Mouse (Mus musculus) CH12.LX (cell line): Measurements from ENCODE around the gene Zbtb22. TPM values are rescaled to one million over a fixed set of nuclear protein-coding genes. Genes with fewer than 3 reads are reported as not detected.
A peak's percentile ranks its signal among the peaks of the same experiment; 100 is the strongest.

Source experiments
- DNase-seq: peaks from one replicate; pipeline ENCODE4 v3.0.0-alpha.2; 2013; ENCODE audit errors: extremely low read depth
- H3K27ac ChIP-seq: 2 replicates; pipeline ENCODE4 v1.5.1; 2012; ENCODE audit warnings: low read depth, mild to moderate bottlenecking, control low read depth, moderate library complexity; ENCODE audit not compliant: insufficient read depth
- H3K27me3 ChIP-seq: replicated peaks from 2 replicates; pipeline ENCODE3; 2012; ENCODE audit warnings: inconsistent platforms
- H3K36me3 ChIP-seq, 2 experiments: replicated peaks in 1 of 2; 2 replicates each; pipeline versions ENCODE3 to v1.6.1; 2012; ENCODE audit warnings: inconsistent platforms in 1 of 2, low read length in 1 of 2, mild to moderate bottlenecking in 1 of 2, mixed read lengths in 1 of 2, moderate library complexity in 1 of 2; ENCODE audit not compliant: control insufficient read depth in 1 of 2, insufficient read depth in 1 of 2
- H3K4me1 ChIP-seq, 2 experiments: 2 replicates each; pipeline ENCODE4 v1.6.1; 2012; ENCODE audit warnings: inconsistent platforms in 1 of 2, moderate library complexity in 1 of 2; ENCODE audit not compliant: insufficient read depth in 2 of 2, control insufficient read depth in 1 of 2
- H3K4me2 ChIP-seq: 2 replicates; pipeline ENCODE4 v1.6.1; 2012; ENCODE audit warnings: low read depth, mild to moderate bottlenecking, control low read depth; ENCODE audit not compliant: poor library complexity, insufficient read depth, severe bottlenecking
- H3K4me3 ChIP-seq, 3 experiments: fragments of 150-350 bp in 1 of 3; sonication (generic) in 1 of 3; replicated peaks in 1 of 3; 2 replicates each; pipeline versions ENCODE3 to v1.5.1; 2011 to 2012; ENCODE audit warnings: low read depth in 2 of 3, low read length in 2 of 3, mild to moderate bottlenecking in 2 of 3, moderate library complexity in 2 of 3, control low read depth in 1 of 3, improper control_type of control experiment in 1 of 3, inconsistent platforms in 1 of 3, mixed read lengths in 1 of 3; ENCODE audit not compliant: poor library complexity in 1 of 3
- H3K79me2 ChIP-seq: replicated peaks from 2 replicates; pipeline ENCODE4 v1.6.1; 2012; ENCODE audit warnings: mild to moderate bottlenecking, moderate library complexity; ENCODE audit not compliant: control insufficient read depth, poor library complexity, insufficient read depth, severe bottlenecking; ENCODE audit errors: extremely low read depth
- H3K9ac ChIP-seq: 2 replicates; pipeline ENCODE4 v1.6.1; 2012; ENCODE audit warnings: low read depth, mild to moderate bottlenecking, control low read depth, moderate library complexity; ENCODE audit not compliant: insufficient read depth
- H3K9me3 ChIP-seq: replicated peaks from 2 replicates; pipeline ENCODE3; 2012; ENCODE audit warnings: low read length, inconsistent platforms, mixed read lengths
- CHD2 ChIP-seq: IDR thresholded peaks from 2 replicates; pipeline ENCODE4 v1.6.1; 2011; ENCODE audit warnings: low read length, improper control_type of control experiment
- CTCF ChIP-seq, 2 experiments: IDR thresholded peaks in 1 of 2; conservative IDR thresholded peaks in 1 of 2; 2 replicates each; pipeline ENCODE4 v1.5.1; 2011 to 2012; ENCODE audit warnings: low read depth in 2 of 2, low read length in 2 of 2, improper control_type of control experiment in 1 of 2, inconsistent platforms in 1 of 2, mild to moderate bottlenecking in 1 of 2, moderate library complexity in 1 of 2
- EP300 ChIP-seq: IDR thresholded peaks from 2 replicates; pipeline ENCODE4 v1.6.1; 2011; ENCODE audit warnings: low read length, improper control_type of control experiment
- GABPA ChIP-seq: IDR thresholded peaks from 2 replicates; pipeline ENCODE4 v1.6.1; 2012; ENCODE audit warnings: low read depth, low read length, improper control_type of control experiment, inconsistent platforms; ENCODE audit not compliant: insufficient replicate concordance
- HCFC1 ChIP-seq: IDR thresholded peaks from 2 replicates; pipeline ENCODE4 v1.6.1; 2012; ENCODE audit warnings: low read depth, mild to moderate bottlenecking, inconsistent platforms, low read length, improper control_type of control experiment
- JUND ChIP-seq: conservative IDR thresholded peaks from 2 replicates; pipeline ENCODE4 v1.6.1; 2011; ENCODE audit warnings: low read depth, low read length, improper control_type of control experiment
- MAFK ChIP-seq: IDR thresholded peaks from 2 replicates; pipeline ENCODE4 v1.6.1; 2011; ENCODE audit warnings: low read length, improper control_type of control experiment; ENCODE audit not compliant: insufficient replicate concordance
- MAX ChIP-seq: IDR thresholded peaks from 2 replicates; pipeline ENCODE4 v1.6.1; 2011; ENCODE audit warnings: low read length, improper control_type of control experiment
- MAZ ChIP-seq: IDR thresholded peaks from 2 replicates; pipeline ENCODE4 v1.6.1; 2012; ENCODE audit warnings: low read depth, mild to moderate bottlenecking, inconsistent platforms, low read length, improper control_type of control experiment, moderate library complexity
- MYC ChIP-seq: IDR thresholded peaks from 2 replicates; pipeline ENCODE4 v1.6.1; 2011; ENCODE audit warnings: low read depth, mild to moderate bottlenecking, improper control_type of control experiment, low read length
- NELFE ChIP-seq: IDR thresholded peaks from 2 replicates; pipeline ENCODE4 v1.6.1; 2011; ENCODE audit warnings: low read depth, low read length, improper control_type of control experiment
- NRF1 ChIP-seq: IDR thresholded peaks from 2 replicates; pipeline ENCODE4 v1.6.1; 2014; ENCODE audit warnings: low read depth, mild to moderate bottlenecking, inconsistent platforms, low read length, improper control_type of control experiment, moderate library complexity
- POLR2A ChIP-seq: IDR thresholded peaks from 2 replicates; pipeline ENCODE4 v1.6.1; 2011; ENCODE audit warnings: low read depth, mild to moderate bottlenecking, improper control_type of control experiment, low read length
- POLR2AphosphoS2 ChIP-seq: IDR thresholded peaks from 2 replicates; pipeline ENCODE4 v1.6.1; 2011; ENCODE audit warnings: low read depth, low read length, improper control_type of control experiment
- RAD21 ChIP-seq: IDR thresholded peaks from 2 replicates; pipeline ENCODE4 v1.6.1; 2011; ENCODE audit warnings: low read depth, mild to moderate bottlenecking, low read length, improper control_type of control experiment, moderate library complexity
- SIN3A ChIP-seq: IDR thresholded peaks from 2 replicates; pipeline ENCODE4 v1.6.1; 2012; ENCODE audit warnings: low read length, improper control_type of control experiment, inconsistent platforms
- SMC3 ChIP-seq: IDR thresholded peaks from 2 replicates; pipeline ENCODE4 v1.6.1; 2011; ENCODE audit warnings: low read depth, low read length, improper control_type of control experiment
- TBP ChIP-seq: conservative IDR thresholded peaks from 2 replicates; pipeline ENCODE4 v1.6.1; 2011; ENCODE audit warnings: low read depth, low read length, improper control_type of control experiment
- USF2 ChIP-seq: conservative IDR thresholded peaks from 2 replicates; pipeline ENCODE4 v1.6.1; 2011; ENCODE audit warnings: low read depth, low read length, improper control_type of control experiment
- ZKSCAN1 ChIP-seq: IDR thresholded peaks from 2 replicates; pipeline ENCODE4 v1.6.1; 2012; ENCODE audit warnings: low read depth, inconsistent platforms, low read length, improper control_type of control experiment, borderline replicate concordance
- ZMIZ1 ChIP-seq: IDR thresholded peaks from 2 replicates; pipeline ENCODE4 v1.6.1; 2012; ENCODE audit warnings: low read depth, mild to moderate bottlenecking, inconsistent platforms, low read length, improper control_type of control experiment
- ZNF384 ChIP-seq: IDR thresholded peaks from 2 replicates; pipeline ENCODE4 v1.6.1; 2012; ENCODE audit warnings: low read depth, low read length, improper control_type of control experiment, inconsistent platforms
- dilution Hi-C: fragments of 300-500 bp; cut with MboI; formaldehyde crosslinking; loops from 2 replicates; pipeline ENCODE4 v1.14.3; 2020; ENCODE audit warnings: low sequenced_read_pairs; ENCODE audit not compliant: extremely low pct_unique_long_range_greater_than_20kb, extremely low pct_ligation_motif_present
- in situ Hi-C: fragments of 300-500 bp; cut with MboI; formaldehyde crosslinking; loops from 3 replicates; pipeline ENCODE4 v1.14.3; 2019; ENCODE audit warnings: low sequenced_read_pairs, low pct_ligation_motif_present, low pct_unique_long_range_greater_than_20kb, mixed read lengths
- polyA plus RNA-seq: library from polyadenylated mRNA; unstranded; fragments of >175 nt; gene quantifications from 2 replicates; pipeline ENCODE4 v1.2.1, GENCODE M21; 2012; ENCODE audit warnings: low read depth; ENCODE audit not compliant: insufficient read length
- total RNA-seq, 2 experiments: library from RNA; depleted of rRNA; stranded (reverse); fragments of 300-350 nt in 1 of 2; fragments of >200 nt in 1 of 2; gene quantifications; 2 replicates each; pipeline ENCODE4 v1.2.3; 2012 to 2014

Gene Zbtb22
- total and polyA plus RNA-seq, 3 experiments = 11.7 to 23.5 (median 20.3) TPM

DNA sequence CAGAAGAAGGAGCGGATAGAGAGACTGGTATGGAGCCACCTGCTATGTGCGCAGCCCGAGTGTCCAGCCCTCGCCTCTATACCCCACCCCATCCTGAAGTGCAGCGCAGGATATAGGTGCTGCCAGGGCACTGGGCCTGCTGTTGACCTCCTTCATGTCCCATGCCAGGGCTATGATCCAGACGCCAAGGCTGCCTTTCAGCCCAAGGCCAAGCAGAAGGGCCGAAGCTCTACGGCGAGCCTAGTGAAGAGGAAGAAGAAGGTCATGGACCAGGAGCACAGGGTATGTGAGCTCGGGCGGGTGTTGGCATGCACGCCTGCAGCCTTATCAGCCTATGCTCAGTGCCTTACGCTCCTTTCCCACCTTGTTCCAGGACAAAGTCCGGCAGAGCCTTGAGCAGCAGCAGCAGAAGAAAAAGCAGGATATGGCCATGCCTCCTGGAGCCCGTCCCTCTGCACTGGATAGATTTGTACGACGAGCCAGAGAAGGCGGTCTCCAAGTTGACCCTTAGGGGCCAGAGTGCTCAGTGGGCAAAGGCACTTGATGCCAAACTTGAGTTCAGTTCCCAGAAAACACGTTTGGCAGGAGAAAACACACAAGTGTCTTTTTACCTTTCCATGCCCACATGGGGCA lies 33.3 kb downstream of the Zbtb22 start:
- Histone ChIP-seq H3K79me2 (peaks cover 7% of the 10 kb centered on the region), H3K27ac (no peak overlapping the region), H3K4me3 (no peak overlapping the region), H3K4me1 (peaks cover 4 to 23% of the 10 kb centered on the region in 2 experiments; a peak in 2 of 4 replicates), H3K9me3 (no peaks in the 10 kb centered on the region), H3K9ac (no peak overlapping the region), H3K27me3 (no peaks in the 10 kb centered on the region), H3K36me3 (peaks cover 76 to 91% of the 10 kb centered on the region in 2 experiments), H3K4me2 (no peak overlapping the region)
- dilution Hi-C loops = no loop called here
- in situ Hi-C loops = no loop called here
- DNase-seq = no peak
- TF ChIP-seq MAFK = no peak
- TF ChIP-seq, all 38 proteins: peak for 0

DNA sequence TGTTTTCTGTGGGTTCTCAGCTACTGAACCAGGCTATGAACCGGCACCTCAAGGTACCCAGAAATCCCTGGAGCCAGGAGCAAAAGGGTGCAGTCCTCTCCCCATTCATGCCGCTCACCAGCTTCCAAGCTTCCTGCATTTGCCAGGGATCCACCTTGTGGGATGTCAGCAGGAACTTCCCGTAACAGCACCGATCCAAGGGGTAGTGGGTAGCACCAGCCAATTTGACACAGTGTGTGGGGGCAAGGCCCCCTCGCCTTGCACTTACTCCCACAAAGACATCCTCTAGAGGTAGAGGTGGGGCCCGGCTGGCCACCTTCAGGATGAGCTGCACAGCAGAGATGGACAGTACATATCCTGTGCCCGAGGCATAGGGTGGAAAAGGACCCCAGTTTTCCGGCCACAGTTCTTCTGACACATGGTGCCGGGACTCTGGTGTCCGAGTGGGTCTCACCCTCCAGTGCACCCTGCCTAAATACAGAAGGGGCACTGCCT lies 34.5 kb downstream of the Zbtb22 start:
- Histone ChIP-seq H3K79me2 (peaks cover 19% of the 10 kb centered on the region), H3K27ac (0 out of 2 replicates have a peak overlapping the region, but pooled peaks have one; percentile 83), H3K9ac (no peak overlapping the region), H3K4me3 (no peak overlapping the region), H3K36me3 (peaks cover 69 to 89% of the 10 kb centered on the region in 2 experiments), H3K4me2 (no peak overlapping the region), H3K9me3 (no peaks in the 10 kb centered on the region), H3K4me1 (peaks cover 4 to 23% of the 10 kb centered on the region in 2 experiments; a peak in 2 of 4 replicates), H3K27me3 (no peaks in the 10 kb centered on the region)
- no peak for DNase-seq
- in situ Hi-C loops = no loop called here
- TF ChIP-seq USF2 = no peak
- TF ChIP-seq POLR2A = no peak; the same call in 1 of the 2 replicates
- TF ChIP-seq CHD2 = peak; percentile 48; the same call in 1 of the 2 replicates
- TF ChIP-seq CTCF (conservative IDR thresholded peaks at IDR 0.05 in 1 of 2, IDR thresholded peaks at IDR 0.05 in 1 of 2; ENCODE audit: low read depth in 2 of 2, low read length in 2 of 2) = no peak
- dilution Hi-C loops = no loop called here

DNA sequence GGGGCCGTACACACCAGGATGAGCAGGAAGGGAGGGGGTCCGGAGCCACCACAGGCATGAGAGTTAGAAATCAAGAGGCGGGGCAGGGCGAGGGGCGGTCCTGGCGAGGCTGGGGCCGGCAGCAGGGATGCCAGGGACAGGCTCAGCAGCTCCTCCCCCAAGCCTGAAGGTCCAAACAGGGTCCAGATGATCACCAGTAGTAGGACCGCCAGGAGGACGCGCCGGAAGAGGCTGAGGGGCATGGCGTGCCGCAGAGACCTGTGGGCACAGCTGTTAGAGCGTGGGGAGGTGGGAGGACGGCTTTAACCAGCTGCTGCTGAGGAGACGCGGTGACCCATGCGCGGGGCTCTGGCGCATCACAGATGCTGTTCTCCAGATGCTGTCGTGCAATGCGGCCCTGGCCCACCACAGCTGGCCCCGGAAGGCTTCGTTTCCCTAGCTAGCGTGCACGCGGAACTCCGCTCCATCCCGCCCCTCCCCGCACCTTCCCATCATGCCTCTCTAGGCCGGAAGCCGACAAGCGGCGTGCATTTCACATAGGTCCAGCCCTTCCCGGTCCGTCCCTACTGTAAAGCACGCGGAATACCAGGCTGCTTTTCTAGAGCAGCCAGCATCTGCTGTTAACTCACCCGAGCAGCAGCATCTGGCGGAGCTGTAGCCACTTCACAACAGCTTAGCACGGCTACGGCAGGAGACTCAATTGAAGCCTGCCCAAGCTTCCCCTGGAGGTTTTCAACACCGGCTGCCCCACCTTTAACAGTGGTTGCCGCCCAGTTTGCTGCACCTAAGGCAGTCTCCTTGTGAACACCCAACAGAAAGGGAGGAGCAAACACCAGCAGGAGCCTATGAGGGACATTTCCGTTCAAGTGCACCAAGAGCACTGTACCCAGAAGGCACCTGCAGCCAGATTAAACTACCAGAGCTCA lies 35.6 kb downstream of the Zbtb22 start, which contains the start of gene B3galt4:
Gene B3galt4, minus strand, starts transcription at position 468 of the 926 bp plus-strand sequence.
- Histone ChIP-seq H3K4me2 (peak within 1 kb of the TSS; percentile 59), H3K9ac (no peak within 1 kb of the TSS), H3K27me3 (no peaks in the 10 kb centered on the region), H3K36me3 (peaks cover 64 to 80% of the 10 kb centered on the region in 2 experiments), H3K79me2 (peaks cover 23% of the 10 kb centered on the region), H3K4me3 (peak within 1 kb of the TSS; percentile 3 to 53 (median 16)), H3K4me1 (peaks cover 4 to 23% of the 10 kb centered on the region in 2 experiments; a peak in 2 of 4 replicates), H3K27ac (peak within 1 kb of the TSS; percentile 83), H3K9me3 (no peaks in the 10 kb centered on the region)
- dilution Hi-C loops = no loop called here
- peak; percentile 83 for DNase-seq
- in situ Hi-C loops = no loop called here
- peak; percentile 72 for TF ChIP-seq POLR2A
- TF ChIP-seq SIN3A = peak; percentile 40
- TF ChIP-seq TBP = no peak
- TF ChIP-seq SMC3 = no peak
- no peak for TF ChIP-seq GABPA
- no peak for TF ChIP-seq NRF1
- TF ChIP-seq MYC = 0 out of 2 replicates have a peak, but pooled peaks have one; percentile 27
- TF ChIP-seq MAZ = 0 out of 2 replicates have a peak, but pooled peaks have one; percentile 54
- no peak for TF ChIP-seq ZNF384
- no peak for TF ChIP-seq RAD21
- TF ChIP-seq HCFC1 = peak; percentile 70
- TF ChIP-seq ZKSCAN1 = no peak
- no peak for TF ChIP-seq JUND
- TF ChIP-seq MAX = peak; percentile 78; the same call in 1 of the 2 replicates
- 0 out of 2 replicates have a peak, but pooled peaks have one; percentile 47 for TF ChIP-seq NELFE
- peak; percentile 77 for TF ChIP-seq ZMIZ1
- TF ChIP-seq POLR2AphosphoS2 = peak; percentile 97
- TF ChIP-seq EP300 = no peak
